Mouse (Mus musculus) megakaryocyte, adult 5-6 weeks (primary cell): ENCODE measurements around the gene Rhcg. TPM values are rescaled to one million over a fixed set of nuclear protein-coding genes. Genes with fewer than 3 reads are reported as not detected.
A peak's percentile ranks its signal among the peaks of the same experiment; 100 is the strongest.

Experiments used
- ATAC-seq: 2 replicates; pipeline ENCODE4 v1.8.0; 2016; ENCODE audit warnings: mild to moderate bottlenecking, inconsistent platforms; ENCODE audit not compliant: poor library complexity, severe bottlenecking
- total RNA-seq, 2 experiments: library from RNA; stranded (forward) in 1 of 2; stranded (reverse) in 1 of 2; fragments of 153-499, 151-499 nt in 1 of 2; fragments of 221-1000, 200-1000 nt in 1 of 2; gene quantifications; 2 replicates each; pipeline versions ENCODE4 v1.2.3 to v1.2.4; 2015 to 2017

Rhcg gene
- total RNA-seq, 2 experiments from 2014 or later = 0.18 TPM; not detected in 1

GRCm38 (mm10) chr7:79555368-79556034, 62.0 kb downstream of the Rhcg start:
- no peak for ATAC-seq

GRCm38 (mm10) chr7:79552702-79553101, 64.8 kb downstream of the Rhcg start:
- no peak for ATAC-seq

GRCm38 (mm10) chr7:79548893-79549555, 68.4 kb downstream of the Rhcg start:
- no peak for ATAC-seq

DNA sequence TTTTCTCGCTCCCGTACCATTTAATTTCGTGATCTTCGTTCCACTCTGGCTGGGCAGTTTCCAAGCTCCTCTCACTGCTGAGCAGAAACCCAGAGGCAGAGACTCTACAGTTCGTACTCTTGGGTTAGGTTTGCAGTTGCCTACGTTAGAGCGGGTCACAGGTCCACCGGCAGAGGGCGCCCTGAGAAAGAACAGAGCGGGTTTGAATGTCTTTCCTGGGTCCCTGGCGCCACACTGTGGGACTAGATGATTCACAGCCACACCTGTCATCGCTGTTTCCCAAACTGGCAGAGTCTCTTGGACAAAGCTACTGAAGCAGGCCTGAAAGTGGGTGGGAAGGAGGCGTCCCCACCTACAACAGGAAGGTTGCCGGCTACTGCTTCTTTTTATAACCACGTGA, 70.4 kb downstream of the Rhcg start:
- ATAC-seq = peak; percentile 56; the same call in 1 of the 2 replicates

DNA sequence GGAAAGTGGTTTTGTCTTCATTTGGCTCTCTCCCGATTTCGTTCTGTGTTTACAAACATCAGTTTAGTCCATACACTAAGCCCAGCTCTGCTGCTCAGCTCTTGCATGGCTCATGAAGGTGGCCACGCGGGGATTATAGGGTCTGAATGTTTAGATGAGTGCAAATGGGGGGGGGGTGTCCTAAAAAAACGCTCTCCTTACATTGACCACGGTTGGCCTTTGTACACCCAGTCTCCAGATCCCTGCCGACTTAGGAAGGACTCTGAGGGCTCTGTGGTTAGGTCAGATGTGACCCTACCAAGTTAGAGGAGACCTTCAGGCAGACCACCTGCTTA, 72.4 kb downstream of the Rhcg start:
- ATAC-seq = no peak

DNA sequence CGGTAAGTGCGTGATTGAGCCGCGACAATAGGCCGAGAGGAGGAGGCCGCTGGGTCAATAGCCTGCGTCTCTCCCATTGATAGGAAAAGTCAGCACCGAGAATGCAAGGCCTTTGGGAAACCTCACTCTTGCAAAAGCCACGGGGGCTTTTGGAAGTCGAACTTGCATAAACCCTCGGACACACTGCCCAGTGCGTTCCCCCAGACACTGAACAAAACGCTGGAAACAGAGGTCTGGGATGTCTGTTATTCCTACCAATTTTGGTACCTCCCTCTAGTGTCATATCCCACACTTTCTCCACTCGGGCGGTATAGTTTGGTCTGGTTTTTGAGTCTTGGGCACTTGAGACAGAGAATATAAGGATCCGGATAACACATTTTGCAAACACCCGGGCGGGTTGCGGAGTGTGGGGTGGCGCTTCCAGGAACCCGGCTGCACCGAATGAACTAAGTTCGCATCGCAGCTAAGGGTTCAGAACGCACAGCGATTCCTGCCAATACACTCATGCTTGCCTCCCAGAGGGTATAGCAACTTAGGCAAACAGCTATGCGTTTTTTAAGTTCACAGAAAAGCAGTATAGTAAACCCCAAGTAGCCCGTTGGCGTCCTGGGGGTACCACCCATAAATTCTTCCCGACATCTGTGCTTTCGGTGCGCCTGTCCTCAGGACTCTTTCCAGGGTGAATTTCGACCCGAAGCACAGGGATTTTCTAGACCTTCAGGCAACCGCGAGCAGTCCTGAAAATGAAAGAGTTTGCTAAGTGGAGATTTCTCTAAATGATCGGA, 73.0 kb downstream of the Rhcg start:
- ATAC-seq = no peak

Other genes with a start within 250 kb of the Rhcg start
- gene Rlbp1, start 230.6 kb downstream of the Rhcg start, total RNA-seq (2015) = not detected in 2 replicates
- gene Rlbp1, start 230.6 kb downstream of the Rhcg start, total RNA-seq (2017) = not detected in 2 replicates
- 8.0 and 9.2 TPM in 2 replicates for gene Fanci, start 225.7 kb downstream of the Rhcg start, total RNA-seq (2015)
- gene Fanci, start 225.7 kb downstream of the Rhcg start, total RNA-seq (2017) = 19.2 and 19.6 TPM in 2 replicates
- gene Polg, start 151.3 kb downstream of the Rhcg start, total RNA-seq (2015) = 18.9 and 26.5 TPM in 2 replicates
- 61.2 and 71.9 TPM in 2 replicates for gene Polg, start 151.3 kb downstream of the Rhcg start, total RNA-seq (2017)
- 22.4 and 22.8 TPM in 2 replicates for gene Ticrr, start 42.5 kb upstream of the Rhcg start, total RNA-seq (2015)
- 12.4 and 21.5 TPM in 2 replicates for gene Ticrr, start 42.5 kb upstream of the Rhcg start, total RNA-seq (2017)
- gene Kif7, start 98.1 kb upstream of the Rhcg start, total RNA-seq (2015) = 0.11 and 0.13 TPM in 2 replicates
- 0.51 TPM in 1 of 2 replicates, not detected in the other for gene Kif7, start 98.1 kb upstream of the Rhcg start, total RNA-seq (2017)
- not detected in 2 replicates for gene Plin1, start 115.2 kb upstream of the Rhcg start, total RNA-seq (2015)
- not detected in 2 replicates for gene Plin1, start 115.2 kb upstream of the Rhcg start, total RNA-seq (2017)
- 0.98 and 1.3 TPM in 2 replicates for gene Pex11a, start 125.5 kb upstream of the Rhcg start, total RNA-seq (2015)
- gene Pex11a, start 125.5 kb upstream of the Rhcg start, total RNA-seq (2017) = 1.5 and 5.4 TPM in 2 replicates
- gene Wdr93, start 125.5 kb upstream of the Rhcg start, total RNA-seq (2015) = not detected in 2 replicates
- gene Wdr93, start 125.5 kb upstream of the Rhcg start, total RNA-seq (2017) = not detected in 2 replicates
- gene Mesp1, start 176.1 kb upstream of the Rhcg start, total RNA-seq (2015) = not detected in 2 replicates
- not detected in 2 replicates for gene Mesp1, start 176.1 kb upstream of the Rhcg start, total RNA-seq (2017)
- 0.29 TPM in 1 of 2 replicates, not detected in the other for gene Mesp2, start 193.1 kb upstream of the Rhcg start, total RNA-seq (2015)
- gene Mesp2, start 193.1 kb upstream of the Rhcg start, total RNA-seq (2017) = not detected in 2 replicates
- gene Anpep, start 243.4 kb upstream of the Rhcg start, total RNA-seq (2015) = 1.8 and 2.0 TPM in 2 replicates
- gene Anpep, start 243.4 kb upstream of the Rhcg start, total RNA-seq (2017) = not detected in 2 replicates